Comparison of ENCODE assay signal across 7 mouse cellular contexts in genomic region chr10:84480667-84481326, GRCm38 (mm10). TPM values are rescaled to one million over a fixed set of nuclear protein-coding genes. Genes with fewer than 3 reads are reported as not detected.
A peak's percentile ranks its signal among the peaks of the same experiment; 100 is the strongest.
DNase-seq lines count a peak whose midpoint lies in the region; ATAC-seq lines count a peak whose summit lies in the region.

No protein-coding gene starts in this region.

- no peak overlapping the region for H3K4me3 ChIP-seq in kidney, embryonic 16.5 days (ENCODE audit: low read length)

- no peaks in the 10 kb centered on the region for H3K36me3 ChIP-seq in kidney, embryonic 16.5 days (ENCODE audit: insufficient read depth, low read length)

- intact Hi-C loops in left cerebral cortex, postnatal 14 days (cut with DNase I), result no loop called here

- WGBS in kidney, embryonic 16.5 days, result 29% methylated on average over 8 of the region's 8 CpGs

- H3K4me2 ChIP-seq in kidney, embryonic 16.5 days (replicated peaks; ENCODE audit: low read depth, low read length), result 0 out of 2 replicates have a peak overlapping the region, but pooled peaks have one; percentile 19

- peak overlapping the region; percentile 88 for H3K27ac ChIP-seq in kidney, embryonic 16.5 days (ENCODE audit: low read length)

- peak; percentile 89 for ATAC-seq in kidney, embryonic 16.5 days (ENCODE audit: low FRiP score, low TSS enrichment)

- peaks cover 38% of the 10 kb centered on the region for H3K4me1 ChIP-seq in kidney, embryonic 16.5 days (ENCODE audit: insufficient read depth, low read length)

- no peak overlapping the region for H3K9ac ChIP-seq in kidney, embryonic 16.5 days (replicated peaks; ENCODE audit: low read length)

- no peaks in the 10 kb centered on the region for H3K9me3 ChIP-seq in kidney, embryonic 16.5 days (ENCODE audit: low read length)

- H3K27me3 ChIP-seq in kidney, embryonic 16.5 days (ENCODE audit: insufficient read depth, low read length), result no peaks in the 10 kb centered on the region

- DNase-seq in 416B (ENCODE audit: low read depth) (peak; percentile 84), NIH3T3 (ENCODE audit: low read depth) (peak; percentile 90)
- DNase-seq in gastrocnemius, postnatal 10 days, result peak; percentile 30
- no peak for DNase-seq in left cerebral cortex, postnatal 14 days (ENCODE audit: low spot score in 2 of 2)
- DNase-seq in left cerebral cortex, adult 9 months (ENCODE audit: low spot score in 2 of 2), result no peak
- no peak for DNase-seq in spleen, adult 18-20 months

RNA-seq across cellular contexts. Expression of gene Nuak1, which starts 40.4 kb away (rescaled TPM):
- 10 to 100 TPM; 12.5 to 17.6 TPM for total RNA-seq in gastrocnemius, postnatal 10 days (2021)
- 3.2 and 3.6 TPM in 2 replicates for polyA plus RNA-seq in kidney, embryonic 16.5 days (2015; fragmentation: Nextera tagmentation; extraction: Ambion mirVana)
- total RNA-seq in left cerebral cortex, postnatal 14 days (2021), result 10 to 100 TPM; 56.0 to 66.2 TPM

RNA-seq across cellular contexts. Expression of gene Ckap4, which starts 53.1 kb away (rescaled TPM):
- total RNA-seq in gastrocnemius, postnatal 10 days (2021), result 10 to 100 TPM; 68.6 to 92.0 TPM
- polyA plus RNA-seq in kidney, embryonic 16.5 days (2015; fragmentation: Nextera tagmentation; extraction: Ambion mirVana), result 40.0 and 72.4 TPM in 2 replicates
- total RNA-seq in left cerebral cortex, postnatal 14 days (2021), result 10 to 100 TPM; 32.3 to 34.6 TPM

Comparison
In these comparisons a context has a peak if more than half of its experiments do, and no peak if none do; other contexts are left out.
1. DNase-seq: peak in 416B (single experiment), NIH3T3 (single experiment) and gastrocnemius, postnatal 10 days (single experiment); none in left cerebral cortex, postnatal 14 days (0 of 2), left cerebral cortex, adult 9 months (0 of 2) and spleen, adult 18-20 months (0 of 2).